Mouse (Mus musculus) right cerebral cortex, postnatal 36 days (tissue): ENCODE measurements at regions not wholly inside any gene's neighbourhood (a gene's known extent, or its start where the extent isn't known, plus 50 kb on each side); places are given as distances from the start of the nearest gene placed in this dataset.
A peak's percentile ranks its signal among the peaks of the same experiment; 100 is the strongest.

ENCODE experiments used
- DNase-seq, 2 experiments: peaks; one replicate each; pipeline ENCODE4 v3.0.0; 2022; ENCODE audit warnings: low spot score in 2 of 2, mixed read lengths in 1 of 2

DNA sequence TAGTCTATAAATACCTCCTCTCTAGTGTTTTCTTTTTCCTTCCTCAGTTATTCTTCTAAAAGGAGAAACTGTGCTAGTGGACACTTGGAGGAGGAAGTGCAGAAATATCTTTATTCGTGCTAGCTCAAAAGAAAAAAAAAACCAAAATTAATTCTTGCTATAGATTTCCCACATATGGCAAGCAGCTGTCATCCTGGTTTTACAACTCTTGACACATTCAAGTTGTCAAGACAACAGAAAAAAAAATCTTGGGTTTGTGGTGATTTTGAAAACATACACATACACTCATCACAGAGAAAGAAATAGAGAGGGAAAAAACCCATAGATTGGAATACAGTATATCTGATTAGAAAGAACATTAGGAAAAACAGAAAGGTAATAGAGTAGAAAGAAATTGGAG lies 352.8 kb upstream of the Slco3a1 start:
- DNase-seq = no peak

DNA sequence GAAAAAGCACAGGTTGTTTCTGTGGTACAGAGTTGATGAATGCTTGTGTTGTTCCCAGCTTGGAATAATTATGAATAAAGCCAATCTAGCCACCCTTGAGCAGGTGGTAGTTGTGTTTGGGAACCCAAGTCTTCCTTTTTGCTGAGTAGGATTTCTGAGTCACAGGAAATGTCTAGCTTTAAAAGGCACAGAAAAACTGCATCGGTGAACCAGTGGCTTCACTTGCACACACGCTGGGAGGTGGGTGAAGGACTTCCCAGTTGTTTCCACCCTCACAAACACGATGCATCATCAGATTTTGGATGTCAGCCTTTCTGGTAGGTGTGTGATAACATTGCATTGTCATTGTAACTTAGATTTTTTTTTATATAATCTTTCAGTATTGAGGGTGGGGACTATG lies 322.9 kb upstream of the Slco3a1 start:
- peak; percentile 5 to 26 for DNase-seq

DNA sequence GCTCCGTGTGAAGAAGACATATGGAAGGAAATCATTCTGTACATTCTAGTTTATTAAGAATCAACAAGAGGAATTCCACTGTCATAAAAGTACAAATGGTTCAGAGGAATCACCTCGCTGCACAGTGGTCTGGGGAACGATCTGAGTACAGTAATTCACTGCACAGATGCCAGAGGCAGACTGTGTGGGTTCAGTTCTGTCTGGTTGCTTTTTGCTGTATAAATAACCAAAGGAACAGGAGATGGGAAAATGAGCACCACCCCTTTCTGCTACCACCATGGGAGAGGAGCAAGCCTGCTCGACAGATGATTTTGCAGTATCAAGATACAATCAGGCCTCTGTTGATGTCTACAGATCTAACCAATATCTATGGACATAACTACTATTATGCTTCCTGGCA lies 322.1 kb upstream of the Slco3a1 start:
- peak in 1 of 2 experiments; percentile 23 for DNase-seq

DNA sequence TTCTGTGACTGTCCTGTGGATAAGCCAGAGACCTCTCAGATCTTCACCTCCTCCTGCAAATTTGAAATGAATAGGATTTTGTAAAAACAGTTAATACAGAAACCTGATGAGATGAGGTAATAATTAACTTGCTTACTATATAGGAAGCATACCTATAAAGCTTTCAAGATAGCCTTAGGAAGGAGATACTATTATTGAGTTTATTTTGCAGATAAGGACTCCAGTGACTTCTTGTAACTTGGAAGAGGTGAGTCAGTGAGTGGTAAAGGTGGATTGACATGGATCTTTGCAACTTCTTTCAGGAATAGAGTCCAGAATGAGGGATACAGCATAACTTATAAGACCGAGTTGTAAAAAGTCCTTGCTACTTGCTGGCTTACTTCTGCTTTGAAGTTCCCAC lies 315.7 kb upstream of the Slco3a1 start:
- no peak for DNase-seq

DNA sequence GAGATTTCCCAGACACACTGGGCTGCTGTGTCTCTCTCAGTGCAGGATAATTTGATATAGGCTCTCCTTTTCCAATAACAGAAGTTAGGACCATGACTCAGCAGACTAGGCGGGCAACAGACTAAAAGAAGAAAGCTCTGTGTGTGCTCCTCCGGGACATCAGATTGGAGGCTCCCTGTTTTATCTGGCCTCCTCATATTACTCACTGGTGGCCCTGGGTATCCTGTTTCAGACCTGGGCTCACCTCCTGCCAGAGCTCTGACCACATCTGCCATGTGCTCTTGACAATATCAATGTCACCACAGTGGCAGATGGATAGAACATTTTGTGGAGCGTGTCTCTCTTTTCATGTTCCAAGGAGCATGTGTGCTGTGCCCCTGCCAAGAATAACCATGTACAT lies 308.1 kb upstream of the Slco3a1 start:
- no peak for DNase-seq

DNA sequence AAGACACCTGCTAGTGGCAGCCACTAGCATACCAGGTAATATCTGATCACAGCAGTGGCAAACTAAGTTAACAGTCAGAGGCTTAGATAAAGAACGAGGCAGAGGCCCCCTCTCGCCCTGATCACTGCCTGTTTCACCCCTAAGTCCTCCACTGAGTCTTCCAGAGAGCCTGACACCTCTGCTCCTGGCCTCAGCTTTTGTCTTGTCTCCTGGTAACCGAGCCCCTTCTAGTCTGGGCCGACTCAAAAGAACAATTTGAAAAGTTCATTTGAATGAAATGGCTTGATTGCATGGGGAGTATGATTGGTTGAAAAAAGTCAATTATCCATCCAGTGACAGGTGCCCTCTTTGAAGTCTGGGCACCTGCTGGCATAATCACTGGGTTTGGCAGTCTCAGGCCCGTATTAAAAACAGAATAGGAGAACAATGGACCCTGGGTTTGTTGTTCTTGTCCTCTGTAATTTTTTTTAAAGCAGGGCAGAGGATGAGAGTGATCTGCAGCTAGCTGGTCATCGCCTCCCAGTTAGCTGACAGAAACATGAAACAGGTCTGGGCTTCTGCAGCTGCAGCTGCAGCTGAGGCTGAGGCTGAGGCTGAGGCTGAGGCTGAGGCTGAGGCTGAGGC lies 289.8 kb upstream of the Slco3a1 start:
- no peak for DNase-seq

DNA sequence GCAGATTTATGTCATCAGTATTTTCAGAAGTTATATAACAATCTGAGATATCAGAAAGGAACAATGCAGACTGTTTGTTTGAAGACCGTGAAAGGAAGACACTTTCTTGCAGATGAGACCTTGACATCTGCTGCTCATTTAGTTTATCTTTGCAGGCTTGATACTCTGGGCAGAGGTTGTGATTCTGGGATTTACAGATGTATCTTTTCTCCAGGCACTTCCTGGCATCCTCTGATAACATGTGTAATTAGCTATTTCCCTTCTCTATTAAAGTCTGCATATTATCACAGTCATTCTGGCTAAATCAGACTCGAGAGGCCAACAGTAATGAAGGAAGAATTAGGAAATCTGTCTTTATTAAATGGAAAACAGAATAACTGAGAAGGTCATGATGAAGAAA lies 268.7 kb upstream of the Slco3a1 start:
- no peak for DNase-seq

DNA sequence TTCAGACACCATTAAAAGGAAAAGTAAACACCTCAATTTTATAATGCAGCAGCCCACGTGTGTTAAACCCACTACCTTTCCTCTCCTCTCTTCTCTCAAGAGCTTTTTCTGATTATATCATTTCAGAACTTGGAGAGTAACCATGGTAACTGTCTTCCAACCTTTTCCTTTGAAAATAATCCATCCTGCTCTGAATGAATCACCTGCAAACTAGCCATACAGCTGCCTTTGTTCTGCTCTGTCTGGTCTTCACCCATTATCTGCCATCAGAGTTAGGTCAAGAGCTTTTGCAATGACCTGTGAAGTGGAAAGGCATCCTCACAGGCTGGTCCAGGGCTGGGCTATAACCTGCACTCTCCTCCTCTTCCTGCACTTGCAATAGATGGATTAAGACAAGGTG lies 238.7 kb upstream of the Slco3a1 start:
- no peak for DNase-seq

DNA sequence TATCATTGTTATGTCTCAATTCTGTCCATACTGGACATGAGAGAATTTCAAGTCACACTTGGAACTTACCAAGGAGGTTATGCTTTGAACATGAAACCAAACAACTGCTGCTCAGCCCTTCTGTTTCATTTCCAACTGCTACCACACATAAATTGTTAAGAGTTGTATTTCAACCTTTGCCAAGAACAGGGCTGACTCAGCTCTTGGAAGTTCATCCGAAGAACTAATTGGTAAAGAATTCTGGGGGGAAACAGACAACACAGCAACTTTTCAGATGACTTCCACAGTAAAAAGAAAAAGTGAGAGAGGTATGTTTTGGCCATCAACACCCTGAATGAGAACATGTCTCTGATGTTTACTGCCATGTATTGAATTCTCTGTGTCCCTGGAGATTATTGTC lies 234.1 kb upstream of the Slco3a1 start:
- DNase-seq = no peak

DNA sequence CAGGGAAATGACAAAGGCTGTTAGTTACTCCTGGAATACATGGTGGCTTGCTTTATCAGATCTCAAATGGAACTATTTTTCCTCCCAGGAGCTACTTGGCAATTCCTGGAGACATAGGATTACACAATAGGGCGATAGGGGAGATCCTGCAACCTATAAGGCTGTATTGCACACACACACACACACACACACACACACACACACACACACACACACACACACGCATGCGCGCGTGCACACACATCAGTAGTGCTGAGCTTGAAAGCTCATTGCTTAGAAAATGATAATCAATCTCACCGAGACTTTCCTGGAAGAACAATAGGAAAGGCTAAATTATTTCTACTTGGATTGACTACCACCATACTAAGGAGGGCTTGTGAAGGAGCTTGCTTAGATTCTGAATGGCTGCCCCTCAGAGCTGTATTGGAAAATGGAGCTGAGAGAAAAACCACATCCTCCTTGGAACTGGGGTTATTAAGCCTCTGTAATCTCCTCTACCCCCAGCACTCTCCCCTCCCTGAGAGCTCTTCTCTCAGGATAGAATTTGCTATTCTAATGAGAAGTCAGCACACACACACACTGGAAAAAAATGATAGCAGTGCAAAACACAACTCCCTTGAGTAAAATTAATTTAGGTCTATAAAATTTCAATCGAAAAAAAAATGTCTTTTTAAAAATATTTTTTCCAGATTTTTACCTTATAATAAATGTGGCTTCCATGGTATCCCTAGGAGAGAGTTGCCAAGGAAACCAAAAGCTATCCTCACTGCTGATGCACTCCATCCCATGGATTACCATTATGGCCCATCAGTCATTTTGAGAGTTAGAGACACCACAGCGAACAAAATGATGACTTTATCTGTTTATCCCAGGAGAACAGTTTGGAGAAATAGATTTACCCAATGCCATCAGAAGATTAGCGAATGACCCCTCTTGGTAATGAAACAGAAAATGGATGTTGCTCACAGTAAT lies 217.1 kb upstream of the Slco3a1 start:
- no peak for DNase-seq

DNA sequence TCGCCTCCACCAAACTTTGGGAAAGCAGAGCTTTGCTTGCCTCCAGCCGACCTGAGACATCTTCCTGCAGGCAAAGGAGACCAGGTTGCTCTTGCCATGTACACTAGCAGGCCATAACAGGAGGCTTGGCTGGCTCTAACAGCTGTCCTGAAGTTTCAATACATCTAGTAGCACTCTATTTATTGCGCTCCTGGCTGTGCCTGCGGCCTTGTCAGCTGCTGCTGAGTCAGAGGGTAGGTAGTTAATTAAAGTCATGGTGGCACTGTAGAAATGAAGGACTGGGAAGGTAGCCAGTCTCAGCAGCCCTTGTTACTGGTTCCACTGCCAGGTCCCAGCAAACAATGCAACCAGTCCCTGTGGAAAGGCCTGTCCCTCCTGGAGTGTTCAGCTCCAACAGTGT lies 212.0 kb upstream of the Slco3a1 start:
- no peak for DNase-seq

DNA sequence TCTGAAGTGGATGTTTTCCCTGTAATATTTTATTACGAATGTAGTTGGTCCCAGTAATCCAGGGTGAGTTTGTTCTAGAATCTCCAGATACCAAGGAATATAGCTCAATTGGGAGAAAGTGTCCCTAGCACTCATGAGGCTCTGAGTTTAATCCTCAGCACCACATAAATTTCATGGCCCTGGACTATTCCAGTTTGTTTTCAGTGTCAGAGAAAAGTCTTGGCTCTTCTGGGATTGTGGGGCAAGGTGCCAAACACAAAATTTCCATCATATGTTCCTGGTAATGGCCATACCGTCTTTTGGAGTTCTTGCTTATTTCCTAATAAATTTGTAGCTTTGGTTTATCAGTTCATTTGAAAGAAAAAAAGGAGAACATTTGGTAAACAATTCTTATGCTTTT lies 202.9 kb upstream of the Slco3a1 start:
- no peak for DNase-seq

DNA sequence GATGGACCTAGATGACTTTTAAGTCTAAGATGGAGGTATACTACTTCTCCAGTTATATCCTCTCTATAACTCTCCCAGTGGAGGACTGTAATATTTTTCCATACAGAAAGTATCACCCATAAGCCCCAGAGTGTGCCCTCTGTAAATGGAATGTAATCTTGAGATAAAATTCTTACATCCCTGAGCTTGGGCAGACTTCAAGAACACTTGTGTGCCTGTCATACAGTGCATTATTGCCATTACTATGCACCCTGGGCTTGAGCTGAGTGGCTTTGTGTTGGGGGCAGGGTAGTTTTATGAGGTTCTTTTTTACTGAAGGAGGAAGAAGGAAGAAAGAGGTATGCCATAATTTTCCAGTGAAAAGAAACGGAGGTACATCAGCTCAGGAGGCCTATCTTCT lies 193.1 kb upstream of the Slco3a1 start:
- DNase-seq = no peak

DNA sequence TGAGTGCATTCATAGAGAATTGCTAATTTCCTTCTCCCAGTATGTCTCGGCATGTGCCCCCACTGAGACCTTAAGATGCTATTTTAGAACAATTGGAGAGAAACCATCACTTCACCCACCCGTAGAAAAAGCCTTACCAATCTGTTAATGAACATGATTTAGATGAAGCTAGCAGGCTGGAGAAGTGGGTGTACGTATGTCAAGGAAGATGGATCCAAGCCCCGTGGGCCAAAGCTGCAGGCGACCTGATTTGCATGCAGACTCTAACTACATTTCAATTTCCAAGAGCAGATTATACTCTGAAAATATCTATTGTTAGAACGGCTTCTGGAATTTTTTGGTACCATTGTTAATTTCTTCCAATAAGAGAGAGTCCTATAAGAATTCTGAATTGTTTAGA lies 180.4 kb upstream of the Slco3a1 start:
- no peak for DNase-seq

DNA sequence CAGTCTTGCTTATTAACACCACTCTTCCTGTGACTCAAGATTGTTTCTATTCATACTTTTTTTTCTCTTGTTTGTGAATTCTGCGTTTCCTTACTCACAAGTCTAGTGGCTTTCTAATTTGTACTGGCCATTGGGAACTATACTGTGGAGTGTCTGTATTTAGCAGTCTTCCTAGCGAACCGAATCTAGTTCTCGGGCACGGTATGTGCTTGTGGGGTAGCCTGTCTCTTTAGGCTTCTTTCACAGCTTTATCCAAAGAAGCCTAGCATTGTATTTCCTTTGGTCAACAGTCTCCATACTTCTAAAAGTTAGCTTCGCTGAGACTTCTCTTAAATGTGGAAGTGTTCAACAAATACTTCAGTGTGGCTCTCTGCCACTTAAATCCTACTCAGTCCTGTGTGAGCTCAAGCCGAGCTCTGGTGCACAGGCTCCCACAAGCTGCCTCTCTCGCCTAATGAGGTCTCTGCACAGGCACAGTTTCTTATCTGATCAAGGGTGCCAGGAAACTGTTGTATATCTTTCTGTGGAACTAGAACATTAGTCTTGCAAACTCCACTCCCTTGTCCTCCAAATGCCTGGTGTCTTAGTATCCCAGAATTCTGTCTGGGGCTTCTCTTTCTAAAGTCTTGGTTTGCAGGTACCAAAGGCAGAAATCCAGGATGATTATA lies 171.9 kb upstream of the Slco3a1 start:
- DNase-seq = no peak

DNA sequence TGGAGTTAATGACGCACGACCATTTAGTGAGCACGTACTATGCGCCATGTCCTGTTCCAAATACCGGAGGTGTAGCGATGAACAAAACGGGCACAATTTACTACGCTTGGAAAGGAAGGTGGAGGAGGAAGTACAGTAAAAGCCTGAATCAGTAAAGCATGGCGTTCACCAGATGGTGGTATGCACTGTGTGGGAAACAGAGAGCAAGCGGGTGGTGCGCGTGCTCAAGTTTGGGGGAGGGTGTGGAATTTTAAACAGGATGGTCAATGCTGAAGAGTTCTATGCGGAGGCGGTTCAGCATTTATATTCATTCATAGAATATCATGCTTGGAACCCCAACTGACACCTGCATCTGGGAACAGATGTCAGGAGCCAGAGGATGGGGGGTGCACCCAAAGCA lies 164.7 kb upstream of the Slco3a1 start:
- DNase-seq = peak; percentile 50 to 73

DNA sequence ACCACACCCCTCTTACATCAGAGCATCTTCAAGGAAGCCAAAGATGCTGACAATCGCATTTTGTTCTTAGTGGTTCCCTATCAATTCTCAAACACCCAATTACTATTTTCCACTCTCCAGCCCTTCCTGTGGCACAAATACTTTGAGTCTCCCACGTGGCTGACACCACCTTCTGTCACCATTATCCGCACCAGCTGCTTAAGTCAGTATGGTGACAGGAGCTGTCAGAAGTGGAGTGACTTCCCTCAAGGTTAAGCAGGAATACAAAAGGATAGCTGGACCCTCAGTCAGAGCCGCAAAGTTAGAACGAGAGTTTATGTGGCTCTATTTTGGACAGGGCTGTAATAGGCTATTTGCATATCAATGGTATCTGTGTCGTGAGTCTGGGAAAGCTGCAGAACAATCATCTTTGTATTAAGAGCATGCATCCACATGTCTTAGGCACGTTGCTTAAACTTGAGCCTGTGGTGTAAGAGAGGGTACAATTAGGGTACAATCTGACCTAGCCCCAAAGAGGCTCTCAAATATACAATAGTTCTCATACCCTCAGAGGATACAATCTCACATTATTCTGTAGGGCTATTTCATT lies 155.5 kb upstream of the Slco3a1 start:
- DNase-seq = no peak

DNA sequence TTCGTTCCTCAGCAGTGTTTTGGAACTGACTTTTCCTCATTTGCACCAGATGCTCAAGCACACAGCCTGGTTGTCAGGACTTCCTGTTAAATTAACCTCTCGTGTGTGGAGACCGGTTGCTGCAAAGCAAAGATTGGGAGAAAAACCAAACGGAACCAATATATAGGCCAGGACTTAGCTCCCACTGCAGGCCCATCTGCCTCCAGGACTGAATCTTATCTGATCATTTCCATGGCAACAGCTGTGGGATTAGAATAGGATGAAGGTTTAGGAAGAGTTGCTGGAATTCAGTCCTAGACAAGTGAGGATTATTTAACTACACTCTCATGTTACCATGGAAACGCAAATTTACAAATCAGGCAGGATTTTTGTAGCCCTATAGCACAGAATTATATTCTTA lies 154.4 kb upstream of the Slco3a1 start:
- DNase-seq = peak in 1 of 2 experiments; percentile 4

DNA sequence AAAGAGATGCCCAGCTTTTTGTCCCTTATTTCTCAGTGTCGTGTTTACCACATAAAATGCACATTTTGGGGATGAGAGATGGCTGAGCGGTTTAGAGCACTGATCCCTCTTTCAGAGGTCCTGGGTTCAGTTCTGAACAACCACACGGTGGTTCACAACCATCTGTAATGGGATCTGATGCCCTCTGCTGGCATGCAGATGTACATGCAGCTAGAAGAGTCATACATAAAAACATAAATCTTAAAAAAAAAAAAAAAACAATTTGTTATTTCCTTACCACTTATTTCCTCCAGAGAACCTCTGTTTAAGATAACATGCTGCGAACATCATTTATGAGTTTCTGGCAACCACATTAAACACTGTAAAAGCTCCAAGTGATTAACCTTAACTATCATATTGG lies 149.0 kb upstream of the Slco3a1 start:
- no peak for DNase-seq

DNA sequence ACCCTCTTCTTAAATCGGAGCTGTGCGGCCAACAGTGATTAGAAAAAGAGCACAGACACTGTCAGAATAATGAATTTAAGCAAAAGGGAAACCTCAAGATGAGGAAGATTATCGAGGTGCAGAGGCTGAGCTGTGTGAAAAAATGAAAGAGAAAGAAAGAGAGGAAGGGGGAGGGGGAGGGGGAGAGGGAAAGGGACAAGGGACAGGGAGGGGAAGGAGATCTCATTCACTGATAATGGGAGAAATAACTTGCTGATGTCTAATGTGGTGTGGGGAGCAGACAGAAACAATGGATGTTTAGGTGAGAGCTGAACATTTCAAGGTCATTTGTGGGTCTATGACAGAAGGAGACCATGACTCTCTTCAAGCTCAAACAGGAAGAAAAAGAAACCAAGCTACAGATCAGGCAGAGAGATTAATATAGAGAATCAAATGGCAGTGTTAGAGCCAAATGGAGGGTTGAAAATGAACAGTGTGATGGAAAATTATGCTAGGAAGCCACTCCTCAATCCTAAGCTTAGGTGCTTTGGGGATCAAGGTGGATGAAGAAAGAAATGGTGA lies 143.3 kb upstream of the Slco3a1 start:
- DNase-seq = no peak

DNA sequence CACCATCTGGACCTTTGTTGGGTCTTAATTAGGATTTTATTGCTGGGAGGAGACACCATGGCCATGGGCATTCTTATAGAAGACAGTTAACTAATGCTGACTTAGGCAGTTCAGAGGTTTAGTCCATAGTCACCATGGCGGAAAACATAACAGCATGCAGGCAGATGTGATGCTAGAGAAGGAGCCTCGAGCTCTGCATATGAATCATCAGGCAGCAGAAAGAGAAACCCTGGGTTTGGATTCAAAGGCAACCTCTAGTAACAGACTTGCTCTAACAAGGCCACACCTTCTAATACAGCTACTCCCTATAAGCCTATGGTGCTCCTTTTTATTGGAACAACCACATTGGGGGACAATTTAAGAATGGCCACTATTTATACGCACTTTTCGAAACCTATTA lies 141.7 kb upstream of the Slco3a1 start:
- DNase-seq = no peak

DNA sequence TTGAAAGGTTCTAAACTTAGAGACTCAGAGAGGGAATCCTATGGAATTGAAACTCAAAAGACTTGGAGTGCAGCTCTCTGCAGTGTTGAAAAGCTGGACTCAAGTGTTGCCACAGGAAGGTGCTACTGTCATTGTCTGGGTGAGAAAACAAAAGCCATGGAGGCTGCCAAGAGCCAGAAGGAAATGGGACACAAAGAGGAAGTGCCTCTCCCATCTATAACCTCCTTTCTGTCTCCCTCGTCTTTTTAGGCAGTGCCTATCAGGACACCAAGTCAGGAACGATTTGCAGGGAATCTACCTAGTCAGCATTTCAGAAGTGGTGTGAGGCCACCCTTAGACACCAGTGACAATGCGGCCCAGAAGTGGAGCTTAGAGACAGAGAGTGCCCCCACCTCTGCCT lies 138.5 kb upstream of the Slco3a1 start:
- no peak for DNase-seq
